Comparison of ENCODE assay signal across 24 mouse cellular contexts in genomic region chr1:69629513-69629912, GRCm38 (mm10). TPM values are rescaled to one million over a fixed set of nuclear protein-coding genes. Genes with fewer than 3 reads are reported as not detected.
DNase-seq lines count a peak whose midpoint lies in the region.
"Had no signal": no experiment of that assay in that cellular context is flagged by ENCODE, and none has a peak within 500 bp of the region (broad histone marks: within the 10 kb centered on the region; RNA-seq: fewer than 3 reads in every experiment).

No protein-coding gene starts in this region.

- 75% methylated on average over 8 of the region's 8 CpGs for WGBS in embryonic facial prominence, embryonic 10.5 days

- peak; percentile 88 for DNase-seq in heart, adult 11 months
- DNase-seq in heart, postnatal 14 days = no peak
- DNase-seq in ES-CJ7 (ENCODE audit: low read depth, low spot score) = peak; percentile 4
- peak; percentile 18 for DNase-seq in embryonic facial prominence, embryonic 10.5 days (ENCODE audit: low spot score)
- peak; percentile 52 for DNase-seq in gonadal fat pad, adult 2 months (ENCODE audit: low read depth)
- no peak for DNase-seq in left cerebral cortex, postnatal 36 days (ENCODE audit: low spot score in 2 of 2)
- DNase-seq in neural tube, embryonic 10.5 days (ENCODE audit: extremely low spot score, low spot score) = no peak
- DNase-seq: adrenal gland, adult 8-10 months; adrenal gland, postnatal 25 days; B cell, adult 2 months; cerebellum, adult 11-12 months; cerebellum, adult 8-10 months; cerebellum, postnatal 10 days; cerebellum, postnatal 36 days; embryo, embryonic 11 days; gastrocnemius, postnatal 25 days had no signal

- no peaks in the 10 kb centered on the region for H3K9me3 ChIP-seq in embryonic facial prominence, embryonic 10.5 days
- H3K9me3 ChIP-seq: embryonic facial prominence, embryonic 15.5 days; forebrain, embryonic 12.5 days; forebrain, embryonic 15.5 days; heart, embryonic 10.5 days; heart, embryonic 13.5 days; hindbrain, embryonic 12.5 days; hindbrain, embryonic 15.5 days had no signal

- H3K36me3 ChIP-seq in embryonic facial prominence, embryonic 10.5 days (replicated peaks) = no peaks in the 10 kb centered on the region
- H3K36me3 ChIP-seq: embryonic facial prominence, embryonic 15.5 days; forebrain, embryonic 12.5 days; forebrain, embryonic 15.5 days; heart, embryonic 10.5 days; heart, embryonic 13.5 days; hindbrain, embryonic 12.5 days; hindbrain, embryonic 15.5 days had no signal

- no peaks in the 10 kb centered on the region for H3K27me3 ChIP-seq in embryonic facial prominence, embryonic 10.5 days (replicated peaks; ENCODE audit: low read depth, poor library complexity, severe bottlenecking)
- H3K27me3 ChIP-seq: CH12.LX; embryonic facial prominence, embryonic 15.5 days; forebrain, embryonic 12.5 days; forebrain, embryonic 15.5 days; heart, embryonic 13.5 days; hindbrain, embryonic 12.5 days; hindbrain, embryonic 15.5 days had no signal

- H3K4me1 ChIP-seq in embryonic facial prominence, embryonic 10.5 days = no peaks in the 10 kb centered on the region
- H3K4me1 ChIP-seq: forebrain, embryonic 12.5 days; forebrain, embryonic 15.5 days; heart, embryonic 10.5 days; heart, embryonic 13.5 days; hindbrain, embryonic 12.5 days; hindbrain, embryonic 15.5 days had no signal

- H3K27ac ChIP-seq in embryonic facial prominence, embryonic 10.5 days (replicated peaks) = no peak overlapping the region
- H3K27ac ChIP-seq: embryonic facial prominence, embryonic 15.5 days; forebrain, embryonic 12.5 days; forebrain, embryonic 15.5 days; heart, embryonic 10.5 days; heart, embryonic 13.5 days; hindbrain, embryonic 12.5 days; hindbrain, embryonic 15.5 days had no signal

- no peak overlapping the region for H3K4me3 ChIP-seq in embryonic facial prominence, embryonic 10.5 days
- H3K4me3 ChIP-seq: embryonic facial prominence, embryonic 15.5 days; forebrain, embryonic 12.5 days; forebrain, embryonic 15.5 days; heart, embryonic 10.5 days; heart, embryonic 13.5 days; hindbrain, embryonic 12.5 days; hindbrain, embryonic 15.5 days had no signal

- intact Hi-C loops in heart, postnatal 14 days (cut with DNase I) = no loop called here
- intact Hi-C loops in left cerebral cortex, postnatal 36 days (cut with DNase I) = no loop called here

RNA-seq across cellular contexts. Expression of gene Ikzf2, which starts 57.5 kb away (rescaled TPM):
- total RNA-seq in heart, postnatal 14 days (2021) = 1 to 10 TPM; 5.7 to 5.9 TPM
- 7.5 and 9.1 TPM in 2 replicates for polyA plus RNA-seq in embryonic facial prominence, embryonic 10.5 days (2016; fragmentation: Nextera tagmentation; extraction: Ambion mirVana)
- 2.2 and 2.6 TPM in 2 replicates for polyA plus RNA-seq in gonadal fat pad, adult 2 months (2012; rRNA removed)
- total RNA-seq in left cerebral cortex, postnatal 36 days (2021) = 1 to 10 TPM; 4.5 to 4.6 TPM
- total RNA-seq: CH12.LX had no signal

Comparison
In these comparisons a context has a peak if more than half of its experiments do, and no peak if none do; other contexts are left out.
1. DNase-seq: peak in heart, adult 11 months (single experiment), ES-CJ7 (single experiment), embryonic facial prominence, embryonic 10.5 days (single experiment) and gonadal fat pad, adult 2 months (single experiment); none in heart, postnatal 14 days (0 of 2), left cerebral cortex, postnatal 36 days (0 of 2) and neural tube, embryonic 10.5 days (single experiment).